Mouse (Mus musculus) forebrain, embryonic 16.5 days (tissue): Measurements from ENCODE around the gene Aig1. TPM values are rescaled to one million over a fixed set of nuclear protein-coding genes. Genes with fewer than 3 reads are reported as not detected.
A peak's percentile ranks its signal among the peaks of the same experiment; 100 is the strongest.

Source experiments
- ATAC-seq: fragments of 200-750 bp; cut with Nextera tagmentation; 2 replicates; pipeline ENCODE4 v1.8.0; 2017; ENCODE audit warnings: mild to moderate bottlenecking, moderate library complexity
- H3K27ac ChIP-seq: fragments of 300-500 bp; sonication (generic); 2 replicates; pipeline ENCODE4 v1.5.1; 2014; ENCODE audit warnings: low read length, control low read depth
- H3K27me3 ChIP-seq: fragments of 300-500 bp; sonication (generic); replicated peaks from 2 replicates; pipeline ENCODE4 v1.6.1; 2014; ENCODE audit warnings: low read length; ENCODE audit not compliant: control insufficient read depth, insufficient read depth
- H3K36me3 ChIP-seq: fragments of 300-500 bp; sonication (generic); 2 replicates; pipeline ENCODE4 v1.6.1; 2014; ENCODE audit not compliant: control insufficient read depth, insufficient read depth
- H3K4me1 ChIP-seq: fragments of 300-500 bp; sonication (generic); replicated peaks from 2 replicates; pipeline ENCODE4 v1.6.1; 2014; ENCODE audit warnings: low read length; ENCODE audit not compliant: control insufficient read depth, insufficient read depth
- H3K4me2 ChIP-seq: fragments of 300-500 bp; sonication (generic); 2 replicates; pipeline ENCODE4 v1.6.1; 2014; ENCODE audit warnings: mild to moderate bottlenecking, low read length, control low read depth
- H3K4me3 ChIP-seq: fragments of 300-500 bp; sonication (generic); replicated peaks from 2 replicates; pipeline ENCODE4 v1.5.1; 2014; ENCODE audit warnings: mild to moderate bottlenecking, low read length, control low read depth
- H3K9ac ChIP-seq: fragments of 300-500 bp; sonication (generic); replicated peaks from 2 replicates; pipeline ENCODE4 v1.6.1; 2014; ENCODE audit warnings: low read depth, low read length, control low read depth
- H3K9me3 ChIP-seq: fragments of 300-500 bp; sonication (generic); 2 replicates; pipeline ENCODE4 v1.6.1; 2016; ENCODE audit warnings: low read length; ENCODE audit not compliant: control insufficient read depth
- WGBS: fragments of 180-500 bp; shearing (Covaris S2); extraction: QIAGEN DNeasy Blood & Tissue Kit; methylation state at CpG from one replicate; pipeline ENCODE4 v1.1.7; 2014; 5-methylcytosine and 5-hydroxymethylcytosine counted together
- polyA plus RNA-seq: library from polyadenylated mRNA; unstranded; fragments of >200 nt; fragmentation: Nextera tagmentation; extraction: Ambion mirVana; gene quantifications from 2 replicates; pipeline ENCODE4 v1.2.1, GENCODE M21; 2015

The Aig1 gene
- polyA plus RNA-seq, 1 experiment from 2014 or later, result 78.0 TPM

DNA sequence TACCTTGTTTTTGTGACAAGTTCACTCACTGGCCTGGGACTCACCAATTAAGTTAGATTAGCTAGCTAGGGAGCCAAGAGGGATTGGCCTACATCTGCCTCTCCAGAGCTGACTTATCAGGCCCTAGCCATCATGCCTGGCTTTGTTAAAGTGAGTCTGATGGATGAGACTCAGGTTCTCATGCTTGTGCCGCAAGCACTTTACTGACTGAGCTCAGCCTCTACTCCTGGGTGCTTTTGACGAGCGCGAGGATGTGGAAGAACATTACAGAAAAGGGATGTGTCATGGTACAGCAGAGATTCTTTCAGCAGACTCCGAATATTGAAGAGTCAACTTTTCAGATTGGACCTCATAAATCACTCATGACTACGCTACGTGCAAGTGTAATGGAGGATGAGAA, 12.8 kb downstream of the Aig1 start:
- Histone ChIP-seq H3K4me3 (no peak overlapping the region), H3K4me1 (peaks cover 1% of the 10 kb centered on the region; the same call in 1 of the 2 replicates), H3K27me3 (no peaks in the 10 kb centered on the region), H3K27ac (no peak overlapping the region), H3K36me3 (no peaks in the 10 kb centered on the region), H3K9ac (no peak overlapping the region), H3K9me3 (no peaks in the 10 kb centered on the region), H3K4me2 (no peak overlapping the region)
- no peak for ATAC-seq
- 95% methylated on average over 7 of the region's 7 CpGs for WGBS

DNA sequence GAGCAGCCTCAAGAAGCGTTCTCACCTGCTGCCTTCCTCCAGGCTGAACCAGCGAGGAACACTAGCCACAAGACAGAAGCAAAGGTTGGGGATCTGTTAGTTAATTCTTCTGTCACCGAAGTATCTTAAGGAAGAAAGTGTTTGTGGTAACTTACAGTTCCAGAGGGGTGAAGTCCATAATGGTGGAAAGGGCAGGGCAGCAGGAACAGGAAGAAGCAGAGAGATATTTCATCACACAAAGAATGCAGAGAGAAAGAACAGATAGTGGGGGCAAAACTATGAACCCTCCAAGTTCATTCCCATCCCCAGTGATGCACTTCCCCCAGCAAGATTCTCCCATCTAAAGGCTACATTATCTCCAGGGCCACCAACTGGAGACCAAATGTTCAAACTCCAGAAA, 13.7 kb downstream of the Aig1 start:
- Histone ChIP-seq H3K4me1 (0 out of 2 replicates have a peak, but pooled peaks cover 2% of the 10 kb centered on the region), H3K36me3 (no peaks in the 10 kb centered on the region), H3K9ac (no peak overlapping the region), H3K9me3 (no peaks in the 10 kb centered on the region), H3K27me3 (no peaks in the 10 kb centered on the region), H3K27ac (no peak overlapping the region), H3K4me2 (no peak overlapping the region), H3K4me3 (no peak overlapping the region)
- WGBS, result 93% methylated on average over 3 of the region's 3 CpGs
- ATAC-seq, result no peak

GRCm38 (mm10) chr10:13850071-13850470, 18.7 kb downstream of the Aig1 start:
- H3K27me3 ChIP-seq, result no peaks in the 10 kb centered on the region
- 2% methylated on average over 3 of the region's 3 CpGs for WGBS
- no peak overlapping the region for H3K9ac ChIP-seq
- H3K4me1 ChIP-seq, result 0 out of 2 replicates have a peak, but pooled peaks cover 3% of the 10 kb centered on the region
- no peaks in the 10 kb centered on the region for H3K9me3 ChIP-seq
- ATAC-seq, result peak; percentile 59; the same call in 1 of the 2 replicates
- no peak overlapping the region for H3K4me3 ChIP-seq
- no peak overlapping the region for H3K4me2 ChIP-seq
- H3K36me3 ChIP-seq, result no peaks in the 10 kb centered on the region
- no peak overlapping the region for H3K27ac ChIP-seq

GRCm38 (mm10) chr10:13849205-13849604, 19.6 kb downstream of the Aig1 start:
- no peak for ATAC-seq
- Histone ChIP-seq H3K4me2 (no peak overlapping the region), H3K4me3 (no peak overlapping the region), H3K9me3 (no peaks in the 10 kb centered on the region), H3K4me1 (0 out of 2 replicates have a peak, but pooled peaks cover 3% of the 10 kb centered on the region), H3K27me3 (no peaks in the 10 kb centered on the region), H3K27ac (no peak overlapping the region), H3K36me3 (no peaks in the 10 kb centered on the region), H3K9ac (no peak overlapping the region)
- WGBS, result 18% methylated on average over 2 of the region's 2 CpGs

- H3K27ac ChIP-seq, result no peak overlapping the region
These were observed 23.9 kb downstream of the Aig1 start for GRCm38 (mm10) chr10:13844864-13845263.

GRCm38 (mm10) chr10:13843746-13844145, 25.0 kb downstream of the Aig1 start:
- ATAC-seq, result no peak; the same call in 1 of the 2 replicates
- 34% methylated on average over 3 of the region's 3 CpGs for WGBS
- H3K27me3 ChIP-seq, result no peaks in the 10 kb centered on the region

More at GRCm38 (mm10) chr10:13844864-13845263, 23.9 kb downstream of the Aig1 start:
- Histone ChIP-seq H3K36me3 (no peaks in the 10 kb centered on the region), H3K4me2 (no peak overlapping the region), H3K9me3 (no peaks in the 10 kb centered on the region), H3K27me3 (no peaks in the 10 kb centered on the region), H3K4me3 (no peak overlapping the region), H3K4me1 (no peaks in the 10 kb centered on the region), H3K9ac (no peak overlapping the region)
- WGBS, result 97% methylated on average over 4 of the region's 4 CpGs
- ATAC-seq, result no peak

DNA sequence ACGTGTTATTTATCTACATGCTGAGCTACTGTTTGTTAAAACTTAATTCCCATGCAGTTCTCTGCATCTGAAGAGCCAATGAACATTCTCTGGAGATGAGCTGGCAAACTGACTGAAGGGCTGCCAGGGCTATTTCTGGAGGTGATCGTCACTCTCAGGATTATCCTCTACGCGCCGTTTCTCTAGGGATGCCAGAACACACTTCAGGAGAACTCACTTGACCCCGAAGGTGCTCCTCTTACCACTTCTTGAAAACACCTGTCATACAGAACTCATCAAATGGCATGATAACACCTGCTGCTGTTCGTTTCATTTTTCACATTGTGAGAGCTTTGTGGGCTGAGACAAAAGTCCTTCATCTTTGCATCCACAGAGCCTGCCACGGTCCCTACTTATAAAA, 25.9 kb downstream of the Aig1 start:
- no peak for ATAC-seq
- H3K4me1 ChIP-seq, result no peaks in the 10 kb centered on the region
- no peak overlapping the region for H3K27ac ChIP-seq
- no peaks in the 10 kb centered on the region for H3K9me3 ChIP-seq
- H3K9ac ChIP-seq, result no peak overlapping the region
- no peak overlapping the region for H3K4me2 ChIP-seq
- WGBS, result 81% methylated on average over 8 of the region's 8 CpGs
- no peaks in the 10 kb centered on the region for H3K36me3 ChIP-seq
- no peak overlapping the region for H3K4me3 ChIP-seq
- no peaks in the 10 kb centered on the region for H3K27me3 ChIP-seq

More at GRCm38 (mm10) chr10:13843746-13844145, 25.0 kb downstream of the Aig1 start:
- Histone ChIP-seq H3K36me3 (no peaks in the 10 kb centered on the region), H3K4me1 (no peaks in the 10 kb centered on the region), H3K27ac (no peak overlapping the region), H3K4me3 (no peak overlapping the region), H3K4me2 (no peak overlapping the region), H3K9me3 (no peaks in the 10 kb centered on the region), H3K9ac (no peak overlapping the region)

GRCm38 (mm10) chr10:13838511-13839126, 30.2 kb downstream of the Aig1 start:
- H3K36me3 ChIP-seq, result no peaks in the 10 kb centered on the region
- no peaks in the 10 kb centered on the region for H3K27me3 ChIP-seq
- no peaks in the 10 kb centered on the region for H3K4me1 ChIP-seq
- H3K4me3 ChIP-seq, result no peak overlapping the region
- H3K27ac ChIP-seq, result no peak overlapping the region
- H3K9ac ChIP-seq, result no peak overlapping the region
- H3K9me3 ChIP-seq, result no peaks in the 10 kb centered on the region
- 91% methylated on average over 6 of the region's 6 CpGs for WGBS
- H3K4me2 ChIP-seq, result no peak overlapping the region
- ATAC-seq, result no peak

GRCm38 (mm10) chr10:13837709-13838456, 30.9 kb downstream of the Aig1 start:
- 83% methylated on average over 21 of the region's 21 CpGs for WGBS

More at GRCm38 (mm10) chr10:13837709-13838456, 30.9 kb downstream of the Aig1 start:
- no peaks in the 10 kb centered on the region for H3K9me3 ChIP-seq
- H3K4me3 ChIP-seq, result no peak overlapping the region
- H3K4me2 ChIP-seq, result no peak overlapping the region
- ATAC-seq, result no peak
- no peak overlapping the region for H3K9ac ChIP-seq
- H3K36me3 ChIP-seq, result no peaks in the 10 kb centered on the region
- H3K27me3 ChIP-seq, result no peaks in the 10 kb centered on the region
- H3K4me1 ChIP-seq, result no peaks in the 10 kb centered on the region
- no peak overlapping the region for H3K27ac ChIP-seq
